Mouse (Mus musculus) neural tube, embryonic 14.5 days (tissue): ENCODE results near the gene Fzd7. TPM values are rescaled to one million over a fixed set of nuclear protein-coding genes. Genes with fewer than 3 reads are reported as not detected.

Experiments
- ATAC-seq: fragments of 200-750 bp; cut with Nextera tagmentation; 2 replicates; pipeline ENCODE4 v1.8.0; 2017; ENCODE audit warnings: low read depth, mild to moderate bottlenecking, moderate TSS enrichment, moderate library complexity
- H3K27ac ChIP-seq: fragments of 300-500 bp; sonication (generic); 2 replicates; pipeline ENCODE4 v1.5.1; 2014; ENCODE audit warnings: low read depth, mild to moderate bottlenecking, control low read depth, low read length, moderate library complexity, mixed read lengths
- H3K27me3 ChIP-seq: fragments of 300-500 bp; sonication (generic); 2 replicates; pipeline ENCODE4 v1.6.1; 2014; ENCODE audit warnings: low read length; ENCODE audit not compliant: control insufficient read depth, insufficient read depth
- H3K36me3 ChIP-seq: fragments of 300-500 bp; sonication (generic); 2 replicates; pipeline ENCODE4 v1.6.1; 2014; ENCODE audit warnings: low read length, mixed read lengths; ENCODE audit not compliant: control insufficient read depth, insufficient read depth
- H3K4me1 ChIP-seq: fragments of 300-500 bp; sonication (generic); 2 replicates; pipeline ENCODE4 v1.6.1; 2014; ENCODE audit warnings: low read length; ENCODE audit not compliant: control insufficient read depth, insufficient read depth
- H3K4me2 ChIP-seq: fragments of 300-500 bp; sonication (generic); 2 replicates; pipeline ENCODE4 v1.6.1; 2014; ENCODE audit warnings: mild to moderate bottlenecking, low read depth, low read length, control low read depth
- H3K4me3 ChIP-seq: fragments of 300-500 bp; sonication (generic); 2 replicates; pipeline ENCODE4 v1.5.1; 2014; ENCODE audit warnings: low read depth, low read length, control low read depth, mixed read lengths
- H3K9ac ChIP-seq: fragments of 300-500 bp; sonication (generic); replicated peaks from 2 replicates; pipeline ENCODE4 v1.6.1; 2014; ENCODE audit warnings: low read depth, mild to moderate bottlenecking, control low read depth, low read length, mixed read lengths
- H3K9me3 ChIP-seq: fragments of 300-500 bp; sonication (generic); 2 replicates; pipeline ENCODE4 v1.6.1; 2016; ENCODE audit warnings: low read length; ENCODE audit not compliant: control insufficient read depth
- WGBS: fragments of 180-500 bp; shearing (Covaris S2); extraction: QIAGEN DNeasy Blood & Tissue Kit; methylation state at CpG from one replicate; pipeline ENCODE4 v1.1.7; 2014; 5-methylcytosine and 5-hydroxymethylcytosine counted together
- polyA plus RNA-seq: library from polyadenylated mRNA; unstranded; fragments of >200 nt; fragmentation: Nextera tagmentation; extraction: Ambion mirVana; gene quantifications from 2 replicates; pipeline ENCODE4 v1.2.1, GENCODE M21; 2014

The Fzd7 gene
- polyA plus RNA-seq, 1 experiment from 2014 or later, result 4.3 TPM

DNA sequence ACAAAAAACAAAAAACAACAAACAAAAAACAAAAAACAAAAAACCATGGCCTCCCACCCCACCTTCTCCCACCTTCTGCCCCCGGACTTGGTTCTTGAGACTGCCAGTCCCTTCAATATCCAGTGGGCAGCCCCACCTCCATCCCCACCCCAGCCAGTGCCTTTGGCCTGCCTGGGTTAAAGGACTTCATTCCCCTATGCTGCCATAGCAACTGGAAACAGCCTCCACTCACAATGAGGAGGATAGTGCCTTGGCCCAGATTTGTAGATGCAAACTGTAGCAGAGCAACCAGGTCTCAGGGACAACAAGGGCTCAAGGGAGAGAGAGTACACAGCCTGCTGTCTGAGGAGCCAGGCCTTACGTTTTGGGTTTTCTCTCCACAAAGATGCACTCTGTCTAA lies 41.8 kb downstream of the Fzd7 start:
- no peak overlapping the region for H3K9ac ChIP-seq
- no peak overlapping the region for H3K4me2 ChIP-seq
- 29% methylated on average over 2 of the region's 2 CpGs for WGBS
- 0 out of 2 replicates have a peak overlapping the region, but pooled peaks have one; percentile 60 for H3K27ac ChIP-seq
- no peaks in the 10 kb centered on the region for H3K9me3 ChIP-seq
- ATAC-seq, result peak; percentile 83; the same call in 1 of the 2 replicates
- peaks cover 10% of the 10 kb centered on the region; the same call in 1 of the 2 replicates for H3K4me1 ChIP-seq
- no peaks in the 10 kb centered on the region for H3K27me3 ChIP-seq
- H3K36me3 ChIP-seq, result no peaks in the 10 kb centered on the region
- H3K4me3 ChIP-seq, result no peak overlapping the region

DNA sequence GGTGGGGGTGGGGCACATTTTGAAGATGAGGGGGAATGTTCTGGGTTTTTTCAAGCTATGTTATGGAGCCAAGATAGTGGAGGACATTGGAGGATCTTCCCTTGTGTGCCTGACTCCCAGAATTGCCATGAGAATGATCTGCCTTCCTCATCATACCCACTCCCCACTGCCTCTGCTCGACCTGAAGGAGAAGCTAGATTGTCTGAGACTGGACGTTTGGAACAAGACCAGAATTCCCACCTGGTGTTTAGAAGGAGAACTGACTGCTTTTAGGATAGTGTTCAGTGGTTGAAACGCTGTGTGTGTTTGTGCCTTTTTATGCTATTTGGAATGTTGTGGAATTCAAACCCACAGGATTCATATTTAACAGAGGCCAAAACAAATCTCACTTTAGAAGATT lies 42.5 kb downstream of the Fzd7 start:
- H3K4me1 ChIP-seq, result peaks cover 9% of the 10 kb centered on the region; the same call in 1 of the 2 replicates
- no peaks in the 10 kb centered on the region for H3K27me3 ChIP-seq
- 54% methylated on average over 3 of the region's 3 CpGs for WGBS
- H3K27ac ChIP-seq, result no peak overlapping the region; the same call in 1 of the 2 replicates
- no peak overlapping the region; the same call in 1 of the 2 replicates for H3K4me2 ChIP-seq
- no peak for ATAC-seq
- no peaks in the 10 kb centered on the region for H3K9me3 ChIP-seq
- H3K4me3 ChIP-seq, result no peak overlapping the region
- no peaks in the 10 kb centered on the region for H3K36me3 ChIP-seq
- no peak overlapping the region for H3K9ac ChIP-seq

- Histone ChIP-seq H3K27me3 (no peaks in the 10 kb centered on the region), H3K27ac (no peak overlapping the region), H3K9ac (no peak overlapping the region), H3K4me3 (no peak overlapping the region), H3K9me3 (no peaks in the 10 kb centered on the region), H3K36me3 (no peaks in the 10 kb centered on the region), H3K4me1 (no peaks in the 10 kb centered on the region), H3K4me2 (no peak overlapping the region)
- 91% methylated on average over 6 of the region's 6 CpGs for WGBS
- ATAC-seq, result no peak
These were observed 45.0 kb downstream of the Fzd7 start for GRCm38 (mm10) chr1:59527219-59527618.

DNA sequence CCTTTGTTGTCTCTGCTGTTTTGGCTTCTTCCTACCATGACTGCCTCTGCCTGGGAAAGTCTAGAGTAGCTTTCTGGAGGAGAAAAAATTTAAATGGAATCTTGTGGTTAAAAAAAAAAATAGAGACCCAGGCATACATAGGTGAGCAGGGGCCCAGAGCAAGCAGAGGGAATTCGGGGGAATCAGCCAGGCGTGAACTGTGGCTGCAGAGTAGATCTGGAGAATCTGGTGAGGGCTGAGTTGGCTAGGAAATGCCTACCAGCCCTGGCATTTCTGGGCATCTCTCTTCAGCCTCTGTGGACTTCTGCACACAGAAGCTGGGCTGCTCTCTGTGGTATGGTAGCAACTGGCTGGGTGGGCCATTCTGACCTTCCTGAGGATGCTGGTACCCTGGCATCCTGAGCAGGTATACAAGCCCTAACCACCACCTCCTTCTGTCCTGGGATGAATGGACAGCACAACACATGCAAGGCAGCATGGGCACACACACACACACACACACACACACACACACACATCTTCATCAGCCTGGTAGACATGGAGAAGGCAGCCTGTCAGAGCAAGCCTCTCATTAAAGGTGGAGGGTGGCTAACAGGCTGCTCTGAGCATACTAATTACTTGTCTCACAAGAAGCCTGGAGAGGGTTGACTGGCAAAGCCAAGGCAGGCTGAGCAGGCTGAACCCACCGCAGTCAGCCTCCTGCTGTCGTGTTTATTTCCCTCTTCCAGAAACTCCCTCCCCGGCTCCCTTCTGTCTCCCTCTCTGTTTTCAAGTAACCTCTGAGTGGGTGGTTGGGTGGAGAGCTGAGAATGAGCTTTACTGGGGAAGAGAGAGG lies 53.0 kb downstream of the Fzd7 start:
- H3K36me3 ChIP-seq, result no peaks in the 10 kb centered on the region
- H3K9me3 ChIP-seq, result no peaks in the 10 kb centered on the region
- WGBS, result 27% methylated on average over 5 of the region's 5 CpGs
- H3K4me3 ChIP-seq, result no peak overlapping the region
- ATAC-seq, result peak; percentile 90
- no peak overlapping the region for H3K4me2 ChIP-seq
- H3K4me1 ChIP-seq, result 0 out of 2 replicates have a peak, but pooled peaks cover 7% of the 10 kb centered on the region
- peak overlapping the region; percentile 8; the same call in 1 of the 2 replicates for H3K27ac ChIP-seq
- H3K9ac ChIP-seq, result no peak overlapping the region
- H3K27me3 ChIP-seq, result no peaks in the 10 kb centered on the region

Other genes starting within 250 kb of the Fzd7 start
- 19.2 and 23.9 TPM in 2 replicates for gene Als2, start 245.2 kb upstream of the Fzd7 start, polyA plus RNA-seq
- gene Cdk15, start 225.5 kb upstream of the Fzd7 start, polyA plus RNA-seq, result 1.0 and 1.8 TPM in 2 replicates
- 9.0 and 13.2 TPM in 2 replicates for gene Gm973, start 33.8 kb downstream of the Fzd7 start, polyA plus RNA-seq
- 348 and 377 TPM in 2 replicates for gene Sumo1, start 188.4 kb downstream of the Fzd7 start, polyA plus RNA-seq
- gene Nop58, start 202.5 kb downstream of the Fzd7 start, polyA plus RNA-seq, result 125 and 144 TPM in 2 replicates